Mouse (Mus musculus): ENCODE data around the gene Ptpn1. TPM values are rescaled to one million over a fixed set of nuclear protein-coding genes. Genes with fewer than 3 reads are reported as not detected.
A peak's percentile ranks its signal among the peaks of the same experiment; 100 is the strongest.

The Ptpn1 gene
- polyA plus RNA-seq, 1 experiment from 2014 or later: 45.5 TPM

- H3K9ac ChIP-seq (ENCODE audit: low read depth, low read length): peak overlapping the region; percentile 87
- 94% methylated on average over 3 of the region's 3 CpGs for WGBS
Measured at GRCm38 (mm10) chr2:167930975-167931374, 882 bp upstream of the Ptpn1 start.

GRCm38 (mm10) chr2:167932727-167933231, 922 bp downstream of the Ptpn1 start:
- Histone ChIP-seq H3K27ac (ENCODE audit: low read length) (no peak overlapping the region), H3K4me3 (ENCODE audit: low read length) (peak overlapping the region; percentile 82), H3K36me3 (ENCODE audit: control insufficient read depth, insufficient read depth, low read length) (no peaks in the 10 kb centered on the region), H3K27me3 (replicated peaks; ENCODE audit: control insufficient read depth, insufficient read depth, low read length) (no peaks in the 10 kb centered on the region), H3K9me3 (ENCODE audit: control insufficient read depth, low read length) (no peaks in the 10 kb centered on the region), H3K4me1 (ENCODE audit: control insufficient read depth, insufficient read depth, low read length) (peaks cover 19% of the 10 kb centered on the region), H3K9ac (ENCODE audit: low read depth, low read length) (peak overlapping the region; percentile 87), H3K4me2 (ENCODE audit: low read depth, low read length) (peak overlapping the region; percentile 92)
- under 1% methylated on average over 18 of the region's 18 CpGs for WGBS
- ATAC-seq: peak; percentile 47

More at GRCm38 (mm10) chr2:167930975-167931374, 882 bp upstream of the Ptpn1 start:
- no peaks in the 10 kb centered on the region for H3K9me3 ChIP-seq (ENCODE audit: control insufficient read depth, low read length)
- H3K4me2 ChIP-seq (ENCODE audit: low read depth, low read length): 0 out of 2 replicates have a peak overlapping the region, but pooled peaks have one; percentile 71
- H3K27me3 ChIP-seq (replicated peaks; ENCODE audit: control insufficient read depth, insufficient read depth, low read length): no peaks in the 10 kb centered on the region
- peaks cover 19% of the 10 kb centered on the region for H3K4me1 ChIP-seq (ENCODE audit: control insufficient read depth, insufficient read depth, low read length)
- H3K27ac ChIP-seq (ENCODE audit: low read length): no peak overlapping the region
- H3K4me3 ChIP-seq (ENCODE audit: low read length): no peak overlapping the region
- no peaks in the 10 kb centered on the region for H3K36me3 ChIP-seq (ENCODE audit: control insufficient read depth, insufficient read depth, low read length)
- no peak for ATAC-seq

DNA sequence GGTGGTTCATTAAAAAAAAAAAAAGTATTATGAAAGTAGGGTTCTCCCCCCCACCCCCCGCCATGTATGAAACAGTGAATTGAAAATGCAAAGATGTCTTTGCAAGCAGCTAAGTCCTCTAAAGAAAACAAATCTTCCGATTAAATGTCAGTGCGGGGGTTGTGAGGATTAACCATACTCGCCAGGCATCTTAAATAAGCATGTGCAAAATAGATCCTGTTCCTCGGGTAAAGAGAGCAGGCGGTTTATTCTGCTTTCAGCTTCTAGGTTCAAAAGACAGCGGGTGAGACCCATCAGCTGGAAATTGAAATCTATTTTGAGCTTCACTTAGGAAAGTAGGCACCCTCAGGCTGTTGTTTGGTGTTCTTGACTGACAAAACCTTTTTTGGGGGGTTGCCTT, 1.5 kb downstream of the Ptpn1 start:
- Histone ChIP-seq H3K4me1 (ENCODE audit: control insufficient read depth, insufficient read depth, low read length) (peaks cover 19% of the 10 kb centered on the region), H3K9me3 (ENCODE audit: control insufficient read depth, low read length) (no peaks in the 10 kb centered on the region), H3K36me3 (ENCODE audit: control insufficient read depth, insufficient read depth, low read length) (no peaks in the 10 kb centered on the region), H3K9ac (ENCODE audit: low read depth, low read length) (peak overlapping the region; percentile 87), H3K4me2 (ENCODE audit: low read depth, low read length) (peak overlapping the region; percentile 92), H3K27me3 (replicated peaks; ENCODE audit: control insufficient read depth, insufficient read depth, low read length) (no peaks in the 10 kb centered on the region), H3K27ac (ENCODE audit: low read length) (no peak overlapping the region), H3K4me3 (ENCODE audit: low read length) (peak overlapping the region; percentile 82)
- ATAC-seq: no peak
- WGBS: 40% methylated on average over 7 of the region's 7 CpGs

DNA sequence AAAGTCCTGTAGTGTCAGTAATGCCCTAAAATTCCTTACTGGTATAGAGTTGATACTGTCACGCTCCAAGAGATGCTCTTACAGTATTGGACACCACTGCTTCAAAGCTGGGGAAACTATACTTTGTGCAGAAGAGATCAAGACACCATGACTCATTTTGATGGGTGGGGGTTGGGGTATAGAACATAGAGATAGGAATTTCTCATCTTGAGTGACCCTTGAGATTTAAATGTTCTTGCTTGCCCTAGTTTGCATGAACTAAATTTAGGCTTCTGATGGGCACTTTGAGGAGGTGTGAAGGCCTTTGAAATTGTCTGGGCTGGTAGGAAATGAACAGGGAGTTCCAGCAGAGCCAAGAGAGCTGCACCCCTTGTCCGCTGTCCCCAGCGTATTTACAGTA, 4.1 kb downstream of the Ptpn1 start:
- no peak for ATAC-seq
- Histone ChIP-seq H3K9me3 (ENCODE audit: control insufficient read depth, low read length) (no peaks in the 10 kb centered on the region), H3K4me1 (ENCODE audit: control insufficient read depth, insufficient read depth, low read length) (peaks cover 23% of the 10 kb centered on the region), H3K27ac (ENCODE audit: low read length) (no peak overlapping the region), H3K4me2 (ENCODE audit: low read depth, low read length) (no peak overlapping the region), H3K4me3 (ENCODE audit: low read length) (no peak overlapping the region), H3K27me3 (replicated peaks; ENCODE audit: control insufficient read depth, insufficient read depth, low read length) (no peaks in the 10 kb centered on the region), H3K9ac (ENCODE audit: low read depth, low read length) (no peak overlapping the region), H3K36me3 (ENCODE audit: control insufficient read depth, insufficient read depth, low read length) (no peaks in the 10 kb centered on the region)
- WGBS: 85% methylated on average over 3 of the region's 3 CpGs

DNA sequence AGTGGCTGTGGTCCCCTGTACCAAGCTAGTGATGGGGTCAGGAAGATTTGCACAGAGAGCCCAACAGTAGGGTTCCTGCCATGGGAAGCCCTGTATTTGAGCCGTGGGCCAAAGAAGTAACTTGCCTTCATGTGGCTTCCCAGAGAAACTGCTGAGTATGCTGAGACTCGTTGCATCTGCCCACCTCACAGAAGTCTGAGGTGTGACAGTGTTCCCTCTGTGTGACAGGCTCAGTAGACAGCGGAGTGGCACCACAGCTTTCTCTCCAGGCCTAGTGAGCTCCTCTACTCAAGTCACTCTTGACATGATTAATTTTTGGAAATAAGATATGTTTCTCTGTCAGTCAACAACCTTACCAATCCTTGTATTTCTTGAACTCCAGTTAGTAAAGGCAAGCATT, 6.9 kb downstream of the Ptpn1 start:
- no peak for ATAC-seq
- no peak overlapping the region for H3K4me2 ChIP-seq (ENCODE audit: low read depth, low read length)
- H3K27ac ChIP-seq (ENCODE audit: low read length): no peak overlapping the region
- H3K4me1 ChIP-seq (ENCODE audit: control insufficient read depth, insufficient read depth, low read length): peaks cover 28% of the 10 kb centered on the region
- H3K36me3 ChIP-seq (ENCODE audit: control insufficient read depth, insufficient read depth, low read length): no peaks in the 10 kb centered on the region
- H3K27me3 ChIP-seq (replicated peaks; ENCODE audit: control insufficient read depth, insufficient read depth, low read length): no peaks in the 10 kb centered on the region
- no peak overlapping the region for H3K4me3 ChIP-seq (ENCODE audit: low read length)
- no peak overlapping the region for H3K9ac ChIP-seq (ENCODE audit: low read depth, low read length)
- 79% methylated on average over 3 of the region's 3 CpGs for WGBS
- H3K9me3 ChIP-seq (ENCODE audit: control insufficient read depth, low read length): no peaks in the 10 kb centered on the region

- H3K36me3 ChIP-seq (ENCODE audit: control insufficient read depth, insufficient read depth, low read length): no peaks in the 10 kb centered on the region
- peaks cover 28% of the 10 kb centered on the region for H3K4me1 ChIP-seq (ENCODE audit: control insufficient read depth, insufficient read depth, low read length)
- H3K9me3 ChIP-seq (ENCODE audit: control insufficient read depth, low read length): no peaks in the 10 kb centered on the region
- no peaks in the 10 kb centered on the region for H3K27me3 ChIP-seq (replicated peaks; ENCODE audit: control insufficient read depth, insufficient read depth, low read length)
- WGBS: 68% methylated on average over 4 of the region's 4 CpGs
- no peak overlapping the region for H3K4me3 ChIP-seq (ENCODE audit: low read length)
- H3K27ac ChIP-seq (ENCODE audit: low read length): no peak overlapping the region
- no peak for ATAC-seq
- H3K9ac ChIP-seq (ENCODE audit: low read depth, low read length): no peak overlapping the region
- H3K4me2 ChIP-seq (ENCODE audit: low read depth, low read length): no peak overlapping the region
Measured at GRCm38 (mm10) chr2:167939204-167939603, 7.3 kb downstream of the Ptpn1 start.

- Histone ChIP-seq H3K27me3 (replicated peaks; ENCODE audit: control insufficient read depth, insufficient read depth, low read length) (no peaks in the 10 kb centered on the region), H3K36me3 (ENCODE audit: control insufficient read depth, insufficient read depth, low read length) (no peaks in the 10 kb centered on the region), H3K4me1 (ENCODE audit: control insufficient read depth, insufficient read depth, low read length) (peaks cover 28% of the 10 kb centered on the region), H3K9me3 (ENCODE audit: control insufficient read depth, low read length) (no peaks in the 10 kb centered on the region), H3K4me2 (ENCODE audit: low read depth, low read length) (no peak overlapping the region), H3K9ac (ENCODE audit: low read depth, low read length) (no peak overlapping the region), H3K27ac (ENCODE audit: low read length) (no peak overlapping the region), H3K4me3 (ENCODE audit: low read length) (no peak overlapping the region)
- WGBS: 61% methylated on average over 11 of the region's 11 CpGs
- no peak for ATAC-seq
Measured at GRCm38 (mm10) chr2:167939632-167940399, 8.0 kb downstream of the Ptpn1 start.

- Histone ChIP-seq H3K4me2 (ENCODE audit: low read depth, low read length) (no peak overlapping the region), H3K9ac (ENCODE audit: low read depth, low read length) (no peak overlapping the region), H3K9me3 (ENCODE audit: control insufficient read depth, low read length) (no peaks in the 10 kb centered on the region), H3K27ac (ENCODE audit: low read length) (no peak overlapping the region), H3K36me3 (ENCODE audit: control insufficient read depth, insufficient read depth, low read length) (no peaks in the 10 kb centered on the region), H3K4me1 (ENCODE audit: control insufficient read depth, insufficient read depth, low read length) (peaks cover 28% of the 10 kb centered on the region), H3K27me3 (replicated peaks; ENCODE audit: control insufficient read depth, insufficient read depth, low read length) (no peaks in the 10 kb centered on the region), H3K4me3 (ENCODE audit: low read length) (no peak overlapping the region)
- ATAC-seq: no peak
- 89% methylated on average over 11 of the region's 11 CpGs for WGBS
Measured at GRCm38 (mm10) chr2:167940636-167941035, 8.8 kb downstream of the Ptpn1 start.

GRCm38 (mm10) chr2:167941320-167941719, 9.5 kb downstream of the Ptpn1 start:
- Histone ChIP-seq H3K4me2 (ENCODE audit: low read depth, low read length) (no peak overlapping the region), H3K9ac (ENCODE audit: low read depth, low read length) (no peak overlapping the region), H3K4me1 (ENCODE audit: control insufficient read depth, insufficient read depth, low read length) (peaks cover 28% of the 10 kb centered on the region), H3K36me3 (ENCODE audit: control insufficient read depth, insufficient read depth, low read length) (no peaks in the 10 kb centered on the region), H3K4me3 (ENCODE audit: low read length) (no peak overlapping the region), H3K9me3 (ENCODE audit: control insufficient read depth, low read length) (no peaks in the 10 kb centered on the region), H3K27me3 (replicated peaks; ENCODE audit: control insufficient read depth, insufficient read depth, low read length) (no peaks in the 10 kb centered on the region), H3K27ac (ENCODE audit: low read length) (no peak overlapping the region)
- no peak for ATAC-seq
- 71% methylated on average over 4 of the region's 4 CpGs for WGBS
